Mouse (Mus musculus): ENCODE data around the gene Grid2. TPM values are rescaled to one million over a fixed set of nuclear protein-coding genes. Genes with fewer than 3 reads are reported as not detected.

The Grid2 gene
- total and polyA plus RNA-seq, 2 experiments: not detected

- H3K36me3 ChIP-seq (ENCODE audit: control insufficient read depth, insufficient read depth, low read length): no peaks in the 10 kb centered on the region
- H3K9ac ChIP-seq (ENCODE audit: low read depth, low read length): no peak overlapping the region
- H3K4me1 ChIP-seq (ENCODE audit: control insufficient read depth, insufficient read depth, low read length): no peaks in the 10 kb centered on the region
- H3K4me3 ChIP-seq (ENCODE audit: insufficient read depth, low read depth, low read length): no peak overlapping the region
- TF ChIP-seq POLR2A (IDR thresholded peaks at IDR 0.05; ENCODE audit: extremely low read depth, insufficient read depth, low read length): no peak
- TF ChIP-seq CTCF (IDR thresholded peaks at IDR 0.05; ENCODE audit: low read depth, low read length): no peak
- H3K79me2 ChIP-seq (ENCODE audit: control insufficient read depth, insufficient read depth, low read length): no peaks in the 10 kb centered on the region
- no peak for DNase-seq (ENCODE audit: extremely low read depth, low read depth, low spot score)
- WGBS: 83% methylated on average over 7 of the region's 7 CpGs
- H3K27ac ChIP-seq (replicated peaks; ENCODE audit: insufficient read depth, low read depth, low read length): no peak overlapping the region
- no peaks in the 10 kb centered on the region for H3K27me3 ChIP-seq (ENCODE audit: control insufficient read depth, insufficient read depth, low read length)
Measured at GRCm38 (mm10) chr6:64148613-64149012, 892.9 kb downstream of the Grid2 start.

- TF ChIP-seq POLR2A (IDR thresholded peaks at IDR 0.05; ENCODE audit: extremely low read depth, insufficient read depth, low read length) (no peak), CTCF (IDR thresholded peaks at IDR 0.05; ENCODE audit: low read depth, low read length) (no peak)
- Histone ChIP-seq H3K79me2 (ENCODE audit: control insufficient read depth, insufficient read depth, low read length) (no peaks in the 10 kb centered on the region), H3K27me3 (ENCODE audit: control insufficient read depth, insufficient read depth, low read length) (no peaks in the 10 kb centered on the region), H3K9ac (ENCODE audit: low read depth, low read length) (no peak overlapping the region), H3K27ac (replicated peaks; ENCODE audit: insufficient read depth, low read depth, low read length) (no peak overlapping the region), H3K4me3 (ENCODE audit: insufficient read depth, low read depth, low read length) (no peak overlapping the region), H3K36me3 (ENCODE audit: control insufficient read depth, insufficient read depth, low read length) (no peaks in the 10 kb centered on the region), H3K4me1 (ENCODE audit: control insufficient read depth, insufficient read depth, low read length) (no peaks in the 10 kb centered on the region)
- no peak for DNase-seq (ENCODE audit: extremely low read depth, low read depth, low spot score)
- WGBS: 98% methylated on average over 1 of the region's 1 CpGs
Measured at GRCm38 (mm10) chr6:64174995-64175612, 919.4 kb downstream of the Grid2 start.

GRCm38 (mm10) chr6:64193646-64194045, 938.0 kb downstream of the Grid2 start:
- Histone ChIP-seq H3K27me3 (ENCODE audit: control insufficient read depth, insufficient read depth, low read length) (no peaks in the 10 kb centered on the region), H3K79me2 (ENCODE audit: control insufficient read depth, insufficient read depth, low read length) (no peaks in the 10 kb centered on the region), H3K4me3 (ENCODE audit: insufficient read depth, low read depth, low read length) (no peak overlapping the region), H3K36me3 (ENCODE audit: control insufficient read depth, insufficient read depth, low read length) (no peaks in the 10 kb centered on the region), H3K27ac (replicated peaks; ENCODE audit: insufficient read depth, low read depth, low read length) (no peak overlapping the region), H3K9ac (ENCODE audit: low read depth, low read length) (no peak overlapping the region), H3K4me1 (ENCODE audit: control insufficient read depth, insufficient read depth, low read length) (no peaks in the 10 kb centered on the region)
- whole genome bisulfite sequencing: 84% methylated on average over 1 of the region's 1 CpGs
- DNase-seq (ENCODE audit: extremely low read depth, low read depth, low spot score): no peak
- TF ChIP-seq POLR2A (IDR thresholded peaks at IDR 0.05; ENCODE audit: extremely low read depth, insufficient read depth, low read length) (no peak), CTCF (IDR thresholded peaks at IDR 0.05; ENCODE audit: low read depth, low read length) (no peak)

- Histone ChIP-seq H3K27me3 (ENCODE audit: control insufficient read depth, insufficient read depth, low read length) (no peaks in the 10 kb centered on the region), H3K9ac (ENCODE audit: low read depth, low read length) (no peak overlapping the region), H3K4me3 (ENCODE audit: insufficient read depth, low read depth, low read length) (no peak overlapping the region), H3K79me2 (ENCODE audit: control insufficient read depth, insufficient read depth, low read length) (no peaks in the 10 kb centered on the region), H3K4me1 (ENCODE audit: control insufficient read depth, insufficient read depth, low read length) (no peaks in the 10 kb centered on the region), H3K36me3 (ENCODE audit: control insufficient read depth, insufficient read depth, low read length) (no peaks in the 10 kb centered on the region), H3K27ac (replicated peaks; ENCODE audit: insufficient read depth, low read depth, low read length) (no peak overlapping the region)
- WGBS: 42% methylated on average over 8 of the region's 8 CpGs
- no peak for DNase-seq (ENCODE audit: extremely low read depth, low read depth, low spot score)
- TF ChIP-seq POLR2A (IDR thresholded peaks at IDR 0.05; ENCODE audit: extremely low read depth, insufficient read depth, low read length): no peak
- no peak for TF ChIP-seq CTCF (IDR thresholded peaks at IDR 0.05; ENCODE audit: low read depth, low read length)
Measured at GRCm38 (mm10) chr6:64202396-64203122, 946.9 kb downstream of the Grid2 start.

- Histone ChIP-seq H3K79me2 (ENCODE audit: control insufficient read depth, insufficient read depth, low read length) (no peaks in the 10 kb centered on the region), H3K4me3 (ENCODE audit: insufficient read depth, low read depth, low read length) (no peak overlapping the region), H3K27ac (replicated peaks; ENCODE audit: insufficient read depth, low read depth, low read length) (no peak overlapping the region), H3K27me3 (ENCODE audit: control insufficient read depth, insufficient read depth, low read length) (no peaks in the 10 kb centered on the region), H3K4me1 (ENCODE audit: control insufficient read depth, insufficient read depth, low read length) (no peaks in the 10 kb centered on the region; the same call in 1 of the 2 replicates), H3K9ac (ENCODE audit: low read depth, low read length) (no peak overlapping the region), H3K36me3 (ENCODE audit: control insufficient read depth, insufficient read depth, low read length) (no peaks in the 10 kb centered on the region)
- TF ChIP-seq POLR2A (IDR thresholded peaks at IDR 0.05; ENCODE audit: extremely low read depth, insufficient read depth, low read length) (no peak), CTCF (IDR thresholded peaks at IDR 0.05; ENCODE audit: low read depth, low read length) (no peak)
- peak; percentile 73 for DNase-seq (ENCODE audit: extremely low read depth, low read depth, low spot score)
- WGBS: 35% methylated on average over 3 of the region's 3 CpGs
Measured at GRCm38 (mm10) chr6:64236351-64236750, 980.7 kb downstream of the Grid2 start.

- WGBS: 78% methylated on average over 1 of the region's 1 CpGs
- Histone ChIP-seq H3K4me3 (ENCODE audit: insufficient read depth, low read depth, low read length) (no peak overlapping the region), H3K4me1 (ENCODE audit: control insufficient read depth, insufficient read depth, low read length) (no peaks in the 10 kb centered on the region; the same call in 1 of the 2 replicates), H3K79me2 (ENCODE audit: control insufficient read depth, insufficient read depth, low read length) (no peaks in the 10 kb centered on the region), H3K27ac (replicated peaks; ENCODE audit: insufficient read depth, low read depth, low read length) (no peak overlapping the region), H3K9ac (ENCODE audit: low read depth, low read length) (no peak overlapping the region), H3K36me3 (ENCODE audit: control insufficient read depth, insufficient read depth, low read length) (no peaks in the 10 kb centered on the region), H3K27me3 (ENCODE audit: control insufficient read depth, insufficient read depth, low read length) (no peaks in the 10 kb centered on the region)
- TF ChIP-seq CTCF (IDR thresholded peaks at IDR 0.05; ENCODE audit: low read depth, low read length): no peak
- TF ChIP-seq POLR2A (IDR thresholded peaks at IDR 0.05; ENCODE audit: extremely low read depth, insufficient read depth, low read length): no peak
- DNase-seq (ENCODE audit: extremely low read depth, low read depth, low spot score): no peak
Measured at GRCm38 (mm10) chr6:64240526-64240925, 984.9 kb downstream of the Grid2 start.
